ENCODE assay signal across 9 mouse cellular contexts in the genomic region with DNA sequence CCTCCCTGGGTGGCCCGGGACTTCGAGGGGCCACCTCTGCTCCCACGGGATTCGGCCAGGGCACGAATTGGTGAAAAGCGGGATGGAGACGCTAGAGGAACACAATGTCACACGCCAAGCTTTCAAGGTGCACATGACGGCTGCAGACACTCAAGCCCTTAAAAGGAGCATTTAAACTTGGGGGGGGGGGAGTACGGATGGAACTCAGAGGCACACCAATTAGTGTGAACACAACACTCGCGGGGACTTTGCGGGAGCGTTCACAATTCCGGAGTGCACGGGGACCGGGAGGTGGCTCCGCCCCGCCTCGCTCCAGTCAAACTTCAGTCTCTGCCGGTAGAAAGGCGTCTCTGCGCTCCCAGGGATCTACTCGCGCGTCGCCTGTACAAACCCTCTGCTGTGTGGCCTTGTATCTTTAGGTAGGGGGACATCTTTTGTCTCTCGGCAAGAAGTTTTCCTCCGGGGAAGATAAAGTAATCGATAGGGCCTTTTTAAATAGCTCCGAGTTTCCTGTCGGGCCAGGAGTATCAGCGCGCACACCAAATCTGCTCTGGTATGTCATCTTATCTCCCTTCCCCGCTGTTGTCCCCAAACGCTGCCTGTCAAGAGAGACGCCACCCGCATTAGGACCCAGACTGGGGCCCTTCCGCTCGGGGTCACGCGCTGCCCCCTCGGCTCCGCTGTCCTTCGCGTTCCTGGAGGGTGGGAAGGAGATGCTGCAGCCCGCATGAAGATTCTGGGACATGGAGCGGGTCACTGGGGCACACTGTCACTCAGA. TPM values are rescaled to one million over a fixed set of nuclear protein-coding genes. Genes with fewer than 3 reads are reported as not detected.
DNase-seq lines count a peak whose midpoint lies in the region; ATAC-seq lines count a peak whose summit lies in the region.
"Had no signal": no experiment of that assay in that cellular context is flagged by ENCODE, and none has a peak within 500 bp of the region (broad histone marks: within the 10 kb centered on the region; RNA-seq: fewer than 3 reads in every experiment).

No protein-coding gene starts in this region.

- DNase-seq in CD4-positive helper T cell, adult 2 months (ENCODE audit: low read depth, low spot score) = peak; percentile 13
- DNase-seq in R1 (ENCODE audit: low read depth, low spot score) = peak; percentile 56
- DNase-seq in gastrocnemius, adult 18-20 months (ENCODE audit: low spot score) = no peak
- no peak for DNase-seq in testis, postnatal 10 days (ENCODE audit: low spot score)
- DNase-seq in gastrocnemius, adult 8-10 months (ENCODE audit: low spot score in 2 of 2) = no peak

- no peaks in the 10 kb centered on the region for H3K36me3 ChIP-seq in heart, embryonic 13.5 days
- H3K36me3 ChIP-seq in limb, embryonic 15.5 days = no peaks in the 10 kb centered on the region
- no peaks in the 10 kb centered on the region for H3K36me3 ChIP-seq in stomach, embryonic 16.5 days (ENCODE audit: control insufficient read depth, insufficient read depth, low read length)

- peak overlapping the region; percentile 93 for H3K9ac ChIP-seq in heart, embryonic 13.5 days
- H3K9ac ChIP-seq in limb, embryonic 15.5 days = no peak overlapping the region
- H3K9ac ChIP-seq in stomach, embryonic 16.5 days (ENCODE audit: low read length) = no peak overlapping the region

- ATAC-seq in heart, embryonic 13.5 days (ENCODE audit: extremely low read depth, insufficient number of reproducible peaks, low FRiP score, low TSS enrichment) = peak; percentile 29; the same call in 1 of the 2 replicates
- no peak for ATAC-seq in limb, embryonic 15.5 days (ENCODE audit: insufficient number of reproducible peaks, low FRiP score, low TSS enrichment, low read depth)
- no peak for ATAC-seq in stomach, embryonic 16.5 days (ENCODE audit: insufficient read depth, low FRiP score)

- H3K4me3 ChIP-seq in heart, embryonic 13.5 days = peak overlapping the region; percentile 59
- H3K4me3 ChIP-seq in limb, embryonic 15.5 days = peak overlapping the region; percentile 28
- peak overlapping the region; percentile 27 for H3K4me3 ChIP-seq in stomach, embryonic 16.5 days (replicated peaks; ENCODE audit: low read length)
- H3K4me3 ChIP-seq: myocyte had no signal

- H3K27me3 ChIP-seq in heart, embryonic 13.5 days (replicated peaks) = peaks cover 74% of the 10 kb centered on the region
- H3K27me3 ChIP-seq in limb, embryonic 15.5 days = peaks cover 81% of the 10 kb centered on the region
- peaks cover 75% of the 10 kb centered on the region for H3K27me3 ChIP-seq in stomach, embryonic 16.5 days (ENCODE audit: control insufficient read depth, insufficient read depth, low read length)

- peaks cover 27% of the 10 kb centered on the region for H3K4me1 ChIP-seq in heart, embryonic 13.5 days
- peaks cover 16% of the 10 kb centered on the region for H3K4me1 ChIP-seq in limb, embryonic 15.5 days
- peaks cover 5% of the 10 kb centered on the region for H3K4me1 ChIP-seq in stomach, embryonic 16.5 days (ENCODE audit: control insufficient read depth, insufficient read depth, low read length)

- H3K9me3 ChIP-seq in heart, embryonic 13.5 days = no peaks in the 10 kb centered on the region
- H3K9me3 ChIP-seq in limb, embryonic 15.5 days = no peaks in the 10 kb centered on the region
- H3K9me3 ChIP-seq in stomach, embryonic 16.5 days (replicated peaks; ENCODE audit: control insufficient read depth, low read length) = no peaks in the 10 kb centered on the region

- under 1% methylated on average over 48 of the region's 48 CpGs for WGBS in heart, embryonic 13.5 days
- WGBS in limb, embryonic 15.5 days = under 1% methylated on average over 48 of the region's 48 CpGs
- WGBS in stomach, embryonic 16.5 days = 1% methylated on average over 48 of the region's 48 CpGs

- H3K4me2 ChIP-seq in heart, embryonic 13.5 days = peak overlapping the region; percentile 78
- peak overlapping the region; percentile 43 for H3K4me2 ChIP-seq in limb, embryonic 15.5 days
- H3K4me2 ChIP-seq in stomach, embryonic 16.5 days (ENCODE audit: low read depth, low read length) = peak overlapping the region; percentile 47

- peak overlapping the region; percentile 99 for H3K27ac ChIP-seq in heart, embryonic 13.5 days (replicated peaks)
- no peak overlapping the region for H3K27ac ChIP-seq in limb, embryonic 15.5 days
- no peak overlapping the region for H3K27ac ChIP-seq in stomach, embryonic 16.5 days (ENCODE audit: low read length)

RNA-seq across cellular contexts. Expression of gene Nkx2-5, which starts 5.7 kb away (rescaled TPM):
- polyA plus RNA-seq in heart, embryonic 13.5 days (2015; fragmentation: Nextera tagmentation; extraction: Ambion mirVana) = 136 and 142 TPM in 2 replicates
- polyA plus RNA-seq in limb, embryonic 15.5 days (2015; fragmentation: Nextera tagmentation; extraction: Ambion mirVana) = not detected in 2 replicates
- polyA plus RNA-seq in stomach, embryonic 16.5 days (2015; fragmentation: Nextera tagmentation; extraction: Ambion mirVana) = 2.3 and 4.6 TPM in 2 replicates
- not detected for total RNA-seq in gastrocnemius, adult 18-20 months (2021)
- not detected for total RNA-seq in gastrocnemius, adult 8-10 months (2022)

Comparison
In these comparisons a context has a peak if more than half of its experiments do, and no peak if none do; other contexts are left out.
1. DNase-seq: peak in CD4-positive helper T cell, adult 2 months (single experiment) and R1 (single experiment); none in gastrocnemius, adult 18-20 months (single experiment), testis, postnatal 10 days (single experiment) and gastrocnemius, adult 8-10 months (0 of 2).
2. RNA of gene Nkx2-5, which starts 5.7 kb away (polyA plus RNA-seq): 136 to 142 TPM in heart, embryonic 13.5 days; 2.3 to 4.6 TPM in stomach, embryonic 16.5 days and not detected in limb, embryonic 15.5 days; every median in the first group is over 10 times any median in the second.
3. Peak in every context shown above with its lines, with median percentiles within 50 percentile points of each other: H3K4me2 ChIP-seq and H3K4me3 ChIP-seq.